Mouse (Mus musculus): ENCODE results near the gene Smyd3.

Gene Smyd3

DNA sequence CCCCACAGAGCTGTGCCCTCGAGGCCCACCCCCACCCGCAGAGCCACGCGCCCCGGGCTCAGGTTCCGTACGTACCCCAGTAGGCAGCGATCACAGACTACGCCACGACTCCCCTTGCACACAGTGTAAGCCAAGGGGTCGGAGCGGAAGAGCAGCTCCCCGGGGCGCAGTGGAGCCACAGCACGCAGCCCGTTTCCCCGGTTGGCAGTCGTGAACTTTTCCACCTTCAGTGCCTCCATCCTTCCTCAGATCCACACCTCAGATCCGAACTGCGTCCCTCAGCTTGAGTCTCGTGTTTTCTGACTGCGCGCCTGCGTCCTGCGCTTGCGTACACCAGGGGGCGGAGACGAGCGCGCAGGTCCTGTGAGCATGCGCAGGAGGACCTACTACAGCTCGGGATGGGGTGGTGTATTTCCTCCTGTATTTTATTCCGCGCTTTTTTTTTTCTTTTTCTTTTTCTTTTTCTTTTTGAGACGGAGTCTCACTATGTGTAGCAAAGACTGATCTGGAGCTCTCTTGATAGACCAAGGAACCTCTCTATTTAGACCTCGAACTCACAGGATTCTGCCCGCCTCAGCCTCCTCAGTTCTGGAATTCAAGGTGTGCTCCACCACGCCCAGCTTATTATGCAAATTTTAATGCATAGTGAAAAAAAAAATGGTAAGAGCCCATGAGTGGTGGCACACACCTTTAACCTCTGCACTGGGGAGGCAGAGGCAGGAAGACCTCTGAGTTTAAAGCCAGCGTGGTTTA is at the start of gene Smyd3:
Gene Smyd3 (minus strand): TSS at position 329 of the 753 bp plus-strand sequence.
- DNase-seq (ENCODE audit: low spot score): peak; percentile 83

DNA sequence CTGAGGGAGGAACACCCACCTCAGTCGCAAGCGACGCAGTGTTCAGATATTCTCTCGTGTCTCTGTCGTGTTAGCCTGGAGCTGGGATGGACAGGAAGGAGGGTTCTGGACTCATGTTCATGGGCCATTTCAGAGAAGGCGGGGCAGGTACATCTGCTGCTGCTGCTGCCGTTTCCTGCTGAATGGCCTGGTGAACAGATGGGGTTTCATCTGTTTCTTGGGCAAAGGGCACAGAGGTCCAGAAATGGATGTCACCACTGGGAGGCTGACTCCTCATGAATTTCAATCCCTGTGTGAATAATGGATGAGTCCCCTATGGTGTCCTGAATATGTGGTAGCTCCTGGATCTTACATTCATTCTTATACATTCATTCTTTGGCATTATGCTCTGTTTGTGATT is 49.7 kb upstream of the Smyd3 start:
- no peak for DNase-seq (ENCODE audit: low spot score)

DNA sequence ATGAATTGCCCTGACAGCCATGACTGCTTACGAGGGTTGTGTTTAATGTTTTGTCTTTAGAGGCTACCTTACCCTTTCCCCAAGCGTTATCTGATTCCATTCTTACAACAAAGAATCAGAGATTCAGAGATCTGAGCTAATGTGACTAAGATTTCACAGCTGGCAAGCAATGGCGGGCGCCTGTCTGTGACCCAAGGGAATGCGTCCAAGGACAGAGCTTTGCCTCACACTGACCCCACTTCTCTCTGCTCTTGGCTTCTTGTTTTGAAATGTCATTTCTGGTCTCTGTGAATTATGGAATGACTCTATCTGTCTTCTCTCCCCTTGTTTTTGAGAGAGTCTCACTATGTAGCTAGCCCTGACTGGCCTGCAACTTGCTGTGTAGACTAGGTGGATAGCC is 46.1 kb upstream of the Smyd3 start:
- no peak for DNase-seq (ENCODE audit: low spot score)

DNA sequence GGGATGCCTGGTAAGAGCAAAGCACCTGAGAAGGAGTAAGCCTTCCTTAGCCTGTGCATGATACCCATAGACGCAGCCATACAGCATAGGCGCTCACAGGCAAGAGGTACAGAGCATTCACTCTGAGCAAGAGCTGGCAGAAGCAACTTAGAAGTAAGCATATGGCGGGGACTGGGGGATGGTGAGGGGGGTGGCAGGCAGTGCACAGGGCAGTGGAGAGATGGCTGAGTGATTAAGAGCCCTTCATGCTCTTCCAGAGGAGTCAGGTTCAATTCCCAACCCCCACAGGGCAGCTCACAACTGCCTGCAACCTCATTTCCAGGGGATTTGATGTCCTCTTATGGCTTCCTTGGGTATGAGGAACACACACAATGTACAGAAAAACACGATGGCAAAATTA is 45.4 kb upstream of the Smyd3 start:
- DNase-seq (ENCODE audit: low spot score): no peak

DNA sequence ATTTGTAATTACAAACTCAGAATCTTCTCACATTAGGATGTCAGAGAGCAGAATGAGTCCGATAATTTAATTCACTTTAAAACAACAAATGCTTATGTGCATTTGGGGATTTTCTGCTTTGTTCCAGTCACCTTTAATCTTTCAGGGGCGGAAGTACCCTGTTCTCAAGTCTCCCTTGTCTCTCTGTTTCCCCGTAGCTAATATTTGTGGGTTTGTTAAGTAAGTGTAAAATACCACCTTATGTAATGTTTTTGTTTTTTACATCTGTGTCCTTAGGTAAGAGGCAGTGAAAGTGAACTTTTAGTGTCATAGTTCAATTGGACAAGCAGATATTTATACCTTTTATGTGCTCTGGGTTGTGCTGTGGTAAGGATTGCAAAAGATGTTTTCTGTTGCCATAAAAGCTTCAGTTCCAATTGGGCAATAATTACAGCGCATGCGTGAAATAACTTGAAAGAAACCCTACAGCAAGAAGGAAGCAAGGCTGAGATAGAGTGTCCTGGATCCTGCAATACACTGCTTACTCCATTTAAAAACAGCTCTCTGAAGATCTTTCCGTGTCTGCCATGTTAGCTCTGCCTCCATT is 43.1 kb upstream of the Smyd3 start:
- no peak for DNase-seq (ENCODE audit: low spot score)

DNA sequence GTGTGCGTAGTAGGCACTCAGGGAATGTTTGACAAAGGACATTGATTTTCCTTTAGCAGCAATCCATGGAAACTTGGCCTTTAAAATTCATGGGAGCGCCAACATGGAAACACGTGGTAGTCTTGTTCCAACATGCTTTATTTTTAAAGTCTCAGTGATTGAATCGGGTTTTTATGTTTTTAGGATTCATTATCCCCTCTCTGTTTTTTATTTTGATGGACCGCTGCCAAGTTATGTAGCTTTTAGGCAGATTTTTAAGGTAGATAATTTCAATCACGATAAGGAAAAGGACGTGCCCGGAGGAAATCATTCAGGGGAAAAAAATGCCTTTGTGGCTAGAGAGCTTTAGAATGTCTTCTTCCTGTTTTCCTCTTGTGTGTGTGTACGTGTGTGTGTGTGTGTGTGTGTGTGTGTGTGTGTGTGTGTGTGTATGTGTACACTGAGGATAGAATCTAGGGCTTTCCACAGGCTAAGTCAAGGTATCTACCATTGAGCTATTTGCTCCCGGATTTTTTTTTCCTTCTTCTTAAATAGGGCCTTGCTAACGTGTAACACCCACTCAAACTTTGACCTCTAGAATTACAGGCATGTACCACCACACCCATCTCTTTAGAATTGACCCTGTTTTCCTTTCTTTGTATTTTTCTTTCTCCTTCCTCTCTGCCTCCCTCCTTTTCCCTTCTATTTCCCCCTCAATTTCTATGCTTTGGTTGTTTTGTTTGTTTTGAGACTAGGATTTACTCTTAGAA is 41.8 kb upstream of the Smyd3 start:
- DNase-seq (ENCODE audit: low spot score): no peak

DNA sequence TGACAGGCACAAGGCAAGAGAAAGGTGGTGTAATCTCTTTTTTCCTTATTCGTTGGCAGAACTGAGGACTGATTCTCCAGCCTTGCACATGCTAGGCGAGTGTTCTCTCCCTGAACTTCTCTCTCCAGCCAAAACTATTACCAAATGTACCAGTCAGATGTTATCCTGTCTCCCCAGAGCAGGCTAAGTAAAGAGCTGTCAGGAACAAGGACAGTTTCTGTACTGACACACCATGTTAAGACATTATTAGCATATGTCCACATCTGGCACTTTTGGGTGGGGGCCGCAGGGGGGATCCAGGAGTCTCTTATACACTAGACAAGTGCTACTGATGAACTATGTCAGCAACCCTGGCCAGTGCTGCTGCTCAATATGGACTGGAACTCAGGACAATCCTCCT is 39.1 kb upstream of the Smyd3 start:
- no peak for DNase-seq (ENCODE audit: low spot score)

DNA sequence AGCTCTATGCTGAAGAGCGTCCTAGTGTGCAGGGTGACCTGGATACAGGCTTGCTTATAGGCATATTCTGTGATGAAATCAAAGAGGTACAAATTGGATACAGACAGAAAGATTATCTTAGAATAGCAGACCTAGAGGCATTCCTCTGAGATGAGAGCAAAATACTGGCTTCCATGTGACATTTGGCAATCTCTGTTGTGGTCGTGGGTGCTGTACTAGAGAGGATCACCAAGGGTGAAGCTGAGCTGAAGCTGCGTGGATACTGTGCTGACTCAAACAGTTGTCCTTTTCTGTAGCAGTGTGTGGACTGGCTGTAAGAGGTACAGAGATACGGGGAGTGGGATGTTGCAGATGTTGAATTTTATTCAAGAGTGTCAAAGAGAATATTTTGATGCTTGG is 36.1 kb upstream of the Smyd3 start:
- no peak for DNase-seq (ENCODE audit: low spot score)

DNA sequence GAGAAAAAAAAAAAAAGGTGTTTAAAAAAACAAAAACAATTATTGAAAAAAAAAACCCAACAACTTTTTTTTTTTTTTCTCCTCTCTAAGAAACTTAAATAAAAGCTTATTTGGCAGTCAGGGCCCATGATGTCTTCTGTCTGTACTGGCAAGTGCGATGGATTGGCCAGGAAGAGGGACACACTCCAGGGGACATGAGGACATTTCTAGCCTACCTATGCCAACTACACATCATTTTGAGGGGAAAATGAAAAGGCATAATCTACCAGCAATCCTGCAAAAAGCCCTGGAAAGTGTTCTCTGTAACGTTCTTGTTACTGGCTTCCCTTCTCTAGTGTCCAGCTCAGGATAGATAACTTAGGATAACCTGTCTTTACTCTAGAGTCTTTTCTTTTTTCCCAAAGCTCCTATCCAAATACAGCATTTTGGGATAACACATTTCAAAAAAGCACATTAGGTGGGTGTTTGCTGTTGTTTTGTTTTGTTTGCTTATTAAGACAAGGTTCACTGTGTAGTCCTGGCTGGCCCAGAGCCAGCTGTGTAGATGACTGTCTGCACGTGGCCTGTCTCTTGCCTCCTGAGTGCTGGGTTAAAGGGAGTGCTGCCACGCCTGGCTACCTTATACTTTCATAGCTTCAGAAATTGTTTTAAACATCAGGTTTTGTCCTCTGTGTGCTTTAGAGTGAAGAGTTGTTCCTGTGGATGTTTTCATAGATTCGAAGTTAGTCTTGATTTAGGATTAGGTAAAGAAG is 35.5 kb upstream of the Smyd3 start:
- no peak for DNase-seq (ENCODE audit: low spot score)

DNA sequence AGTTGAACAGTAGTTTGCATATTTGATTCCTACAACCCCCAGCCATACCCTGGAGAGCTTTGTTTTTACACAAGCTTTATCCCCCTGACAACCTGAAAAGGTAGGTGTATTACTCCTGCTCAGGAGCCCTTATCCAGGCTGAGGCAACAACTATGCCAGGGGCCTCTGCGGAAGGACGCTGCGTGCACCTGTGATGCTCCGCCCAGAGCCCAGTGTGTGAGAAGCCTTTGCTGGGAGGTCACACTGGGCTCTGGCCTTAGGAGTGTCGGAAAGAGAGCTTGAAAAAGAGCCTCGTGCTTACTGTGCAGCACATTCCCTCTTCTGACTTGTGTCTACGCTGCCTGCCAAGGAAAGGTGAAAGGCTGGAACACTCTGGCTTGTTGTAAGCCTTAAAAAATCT is 34.9 kb upstream of the Smyd3 start:
- DNase-seq (ENCODE audit: low spot score): no peak

DNA sequence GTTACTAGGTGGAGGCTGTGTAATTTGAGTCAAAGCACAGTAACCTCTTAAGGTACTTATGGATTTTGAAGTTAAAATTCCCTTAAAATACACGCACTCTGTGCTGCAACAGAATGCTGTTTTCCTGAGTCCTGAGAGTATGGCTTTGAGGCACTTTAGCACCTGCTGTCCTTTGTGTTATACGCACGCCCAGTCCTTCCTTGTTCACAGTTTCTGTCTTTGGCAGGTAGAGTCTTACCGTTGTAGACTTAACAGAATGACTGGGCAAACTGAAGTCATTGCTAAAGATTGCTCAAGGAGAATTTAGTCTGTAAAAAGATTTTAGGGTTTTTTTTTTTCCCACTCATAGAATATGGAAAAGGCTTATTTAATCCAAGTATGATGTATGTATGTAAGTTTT is 34.1 kb upstream of the Smyd3 start:
- no peak for DNase-seq (ENCODE audit: low spot score)

DNA sequence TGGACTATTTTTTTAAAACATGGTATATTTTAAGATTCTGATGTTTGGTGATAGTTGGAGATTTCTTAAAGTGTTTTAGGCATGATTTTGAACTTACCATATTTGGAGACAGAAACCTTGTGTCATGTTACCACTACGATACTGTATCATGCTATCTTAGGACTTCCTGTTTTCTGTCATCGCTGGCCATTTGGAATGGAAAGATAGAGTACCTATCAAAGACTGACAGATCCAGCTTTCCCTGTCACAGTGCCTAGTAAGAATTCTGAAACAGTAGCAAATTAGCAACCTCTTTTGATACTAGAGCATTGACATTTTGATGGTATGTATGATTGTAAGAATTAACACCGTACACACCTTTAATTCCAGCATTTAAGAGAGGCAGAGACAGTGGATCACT is 33.5 kb upstream of the Smyd3 start:
- no peak for DNase-seq (ENCODE audit: low spot score)

DNA sequence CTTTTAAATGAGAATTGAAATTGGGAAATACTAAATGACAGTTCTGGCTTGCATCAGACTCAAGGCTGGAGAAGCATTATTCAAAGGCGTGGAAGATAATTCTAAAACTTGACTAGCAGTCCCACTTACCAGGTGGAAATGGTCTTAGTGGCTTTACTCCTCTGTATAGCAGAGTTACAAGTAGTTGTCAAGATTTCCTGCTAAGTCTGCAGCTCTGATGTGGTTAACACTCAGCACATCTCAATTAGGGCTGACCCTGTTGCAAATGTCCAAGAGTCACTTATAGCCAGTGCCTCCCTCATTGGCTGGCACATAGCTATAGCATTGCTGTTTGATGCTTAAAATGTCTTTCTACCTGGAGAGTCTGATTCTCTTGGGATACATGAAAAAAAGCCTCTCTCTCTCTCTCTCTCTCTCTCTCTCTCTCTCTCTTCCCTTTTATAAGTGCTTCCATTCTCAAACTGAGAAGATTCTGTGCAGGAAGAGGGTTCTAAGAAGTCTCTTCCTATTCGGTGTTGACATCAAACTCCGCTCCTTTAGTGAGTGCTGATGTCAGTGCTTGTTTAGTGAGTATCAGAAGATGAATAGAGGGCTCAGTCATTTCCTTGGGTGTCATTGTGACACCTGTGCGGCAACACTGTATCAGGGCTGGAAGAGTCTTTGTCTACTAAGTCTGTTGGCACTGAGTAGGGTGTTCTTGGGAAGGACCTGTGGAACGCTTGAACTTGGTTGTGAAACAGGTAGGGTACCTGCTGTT is 31.3 kb upstream of the Smyd3 start:
- DNase-seq (ENCODE audit: low spot score): no peak

DNA sequence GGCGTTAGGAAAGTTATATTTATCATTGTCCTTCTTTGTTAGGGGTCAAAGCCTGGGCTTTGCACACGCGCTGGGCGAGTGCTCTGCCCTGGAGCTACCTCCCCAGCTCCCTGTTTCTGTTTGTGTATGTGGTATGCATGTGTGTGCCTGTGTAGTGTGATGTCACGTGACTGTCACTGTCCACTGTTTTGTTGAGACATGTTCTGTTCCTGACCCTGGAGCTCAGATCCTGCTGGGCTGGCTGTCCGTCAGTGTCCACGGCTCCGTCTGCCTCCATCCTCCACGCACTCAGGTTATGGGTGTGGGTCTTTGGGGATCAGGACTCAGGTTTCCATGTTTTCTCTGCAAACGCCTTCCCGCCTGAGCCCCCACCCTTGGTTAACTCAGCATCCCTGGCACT is 30.4 kb upstream of the Smyd3 start:
- no peak for DNase-seq (ENCODE audit: low spot score)

DNA sequence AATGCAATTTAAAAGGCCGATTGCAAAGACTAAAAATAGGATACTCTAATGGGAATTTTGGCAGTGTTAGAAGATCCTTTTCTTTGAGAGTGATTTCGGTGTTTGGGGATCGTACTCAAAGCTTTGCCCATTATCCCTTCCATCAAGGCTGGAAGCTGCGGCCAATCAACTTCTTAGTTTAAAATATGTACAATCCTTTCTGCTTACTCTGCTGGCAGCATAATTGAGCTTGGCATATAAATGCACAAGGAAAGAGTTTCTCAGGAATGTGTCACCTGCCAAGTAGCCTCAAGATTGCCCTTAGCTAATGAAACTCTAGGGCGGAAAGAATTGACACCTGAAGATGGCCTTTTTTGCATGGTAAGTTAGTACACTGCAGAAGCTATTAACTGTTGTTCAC is 29.3 kb upstream of the Smyd3 start:
- DNase-seq (ENCODE audit: low spot score): no peak

DNA sequence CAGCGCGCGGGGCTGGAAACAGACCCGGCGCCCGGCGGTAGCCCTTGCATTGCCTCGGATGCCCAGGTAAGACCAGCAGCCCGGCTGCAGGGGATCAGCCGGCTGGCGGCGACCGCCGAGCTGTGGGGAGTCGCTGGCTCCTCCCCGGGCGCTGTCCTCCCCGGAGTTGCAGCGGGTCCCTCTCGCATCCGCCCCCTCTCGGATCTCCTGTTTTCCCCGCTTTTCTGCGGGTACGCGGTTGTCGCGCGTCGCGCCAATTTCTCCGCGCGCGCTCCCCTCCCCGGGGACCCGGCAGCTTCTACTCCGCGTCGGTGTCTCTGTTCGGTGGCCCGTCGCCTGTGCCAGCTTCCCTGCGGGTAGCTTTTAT is 28.7 kb upstream of the Smyd3 start:
- DNase-seq (ENCODE audit: low spot score): no peak

DNA sequence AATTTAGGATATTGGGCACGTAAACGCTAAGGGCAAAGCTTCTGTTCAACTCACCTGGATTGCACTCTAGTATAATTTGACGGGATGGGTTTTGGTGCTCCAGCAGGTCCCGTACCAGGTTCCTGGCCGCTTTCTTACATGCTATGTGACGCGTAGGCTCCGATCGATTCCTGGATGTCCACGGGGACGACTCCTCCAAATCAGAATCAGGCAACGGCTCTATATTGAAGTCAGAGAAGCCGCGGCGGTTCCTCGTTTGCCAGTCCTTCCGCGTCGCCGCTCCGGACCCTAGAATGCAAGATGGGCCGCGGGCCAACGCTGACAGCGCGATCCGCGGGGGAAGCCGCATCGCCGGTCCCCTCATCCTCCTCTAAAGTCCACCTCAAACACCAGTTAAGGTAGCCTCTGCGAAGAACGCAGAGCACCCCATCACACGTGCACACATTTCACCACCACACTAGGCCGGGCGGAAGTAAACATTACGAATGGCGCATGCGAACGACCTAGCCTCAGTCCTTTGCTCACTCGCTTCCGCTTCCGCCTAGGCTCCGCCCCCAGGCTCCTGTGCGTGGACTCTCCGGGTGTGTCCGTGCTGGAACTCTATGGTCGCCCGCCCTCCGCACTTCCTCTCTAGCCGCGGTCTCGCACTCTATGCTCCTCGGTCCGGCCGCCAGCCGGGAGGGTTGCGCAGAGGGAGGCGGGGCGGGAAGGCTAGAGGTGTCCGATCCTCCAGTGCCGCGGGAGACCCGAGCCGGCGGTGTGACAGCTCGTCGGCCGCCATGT is 28.1 kb upstream of the Smyd3 start, which contains the start of the genes Tfb2m and Cnst:
Gene Tfb2m (minus strand): TSS at position 500 of the 783 bp plus-strand sequence.
Gene Cnst (plus strand): TSS at position 603 of the 783 bp plus-strand sequence.
- peak; percentile 99 for DNase-seq (ENCODE audit: low spot score)

DNA sequence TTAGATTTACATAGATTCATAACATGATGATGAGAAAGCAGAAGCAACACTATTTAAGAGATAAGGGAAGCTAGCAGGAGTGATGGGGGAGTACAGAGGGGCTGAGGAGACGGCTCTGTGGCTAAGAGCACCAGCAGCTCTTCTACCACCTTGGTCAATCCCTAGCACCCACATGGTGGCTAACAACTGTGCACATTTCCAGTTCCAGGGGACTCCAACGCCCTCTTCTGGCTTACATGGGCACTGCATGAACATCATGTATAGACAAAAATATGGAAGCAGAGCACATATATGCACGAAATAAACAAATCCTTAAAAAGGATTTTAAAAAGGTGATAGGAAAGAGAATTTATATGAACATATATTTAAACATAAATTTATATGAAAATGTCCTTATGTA is 23.7 kb upstream of the Smyd3 start:
- DNase-seq (ENCODE audit: low spot score): no peak

DNA sequence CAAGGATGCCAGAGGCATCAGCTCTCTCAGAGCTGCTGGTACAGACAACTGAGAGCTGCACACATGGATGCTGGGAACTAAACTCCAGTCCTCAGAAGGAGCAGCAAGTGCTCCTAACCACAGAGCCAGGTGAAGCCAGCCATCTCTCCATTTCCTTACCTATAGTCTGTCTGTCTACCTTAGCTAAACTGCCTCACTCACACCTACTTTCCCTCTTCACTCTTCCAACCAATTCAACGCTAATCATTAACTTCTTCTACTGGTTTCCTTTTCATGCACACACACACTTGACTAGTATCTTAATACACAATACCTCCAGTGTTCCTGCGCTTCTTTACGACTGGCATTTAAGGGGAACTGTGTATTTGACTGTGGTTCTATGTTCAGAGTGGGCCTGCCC is 22.0 kb upstream of the Smyd3 start:
- DNase-seq (ENCODE audit: low spot score): no peak

DNA sequence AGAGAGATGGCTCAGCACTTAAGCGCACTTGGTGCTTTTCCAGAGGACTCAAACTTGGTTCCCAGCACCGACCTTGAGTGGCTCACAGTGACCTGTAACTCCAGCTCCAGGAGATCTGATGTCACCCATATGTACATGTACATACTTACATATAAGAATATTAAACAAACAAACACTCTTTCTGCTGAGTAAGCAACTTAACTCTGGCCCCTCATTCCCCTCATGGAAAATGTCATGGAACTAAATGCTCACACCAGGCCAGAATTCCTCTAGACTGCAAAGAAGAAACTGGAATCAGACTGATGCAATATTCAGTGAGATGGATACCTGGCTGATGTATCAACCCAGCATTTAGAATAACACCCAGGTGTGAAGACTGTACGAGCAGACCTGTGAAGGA is 21.2 kb upstream of the Smyd3 start:
- no peak for DNase-seq (ENCODE audit: low spot score)

DNA sequence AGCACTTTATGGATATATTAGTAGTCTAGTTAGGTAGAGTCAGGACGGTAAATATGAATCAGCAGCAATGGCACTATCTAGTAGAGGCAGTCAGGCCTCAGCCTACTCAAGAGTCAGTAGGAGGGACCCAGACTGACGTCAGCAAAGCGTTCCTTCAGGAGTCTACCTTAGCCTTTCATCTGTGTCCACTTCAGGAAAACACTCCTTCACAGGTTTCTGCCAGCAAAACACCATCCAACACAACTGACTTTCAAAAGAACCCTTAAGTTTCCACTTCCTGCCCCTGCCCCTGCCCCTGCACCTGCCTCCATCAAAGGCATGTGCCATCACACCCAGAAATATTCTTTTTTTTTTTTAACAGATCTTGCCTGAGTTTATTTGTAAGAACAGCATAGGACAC is 2.1 kb upstream of the Smyd3 start:
- DNase-seq (ENCODE audit: low spot score): no peak
